Mouse (Mus musculus) skeletal muscle tissue, adult 2 months (tissue): ENCODE data around the gene Gm4450.
"Not testable (repeated sequence)": the region's sequence is repeated elsewhere in the genome, so short reads cannot be mapped to it uniquely, and the experiment has no call there.

Source experiments
- DNase-seq: peaks from one replicate; pipeline ENCODE4 v3.0.0-alpha.2; 2012; ENCODE audit warnings: low read depth, low spot score

Gm4450 gene

GRCm38 (mm10) chr3:98457026-98457425, at the start of gene Gm4450:
Gm4450 (minus strand) TSS chr3:98457126.
- DNase-seq = not testable (repeated sequence)

- DNase-seq = not testable (repeated sequence)
Measured at GRCm38 (mm10) chr3:98497401-98497800, 40.5 kb upstream of the Gm4450 start.

GRCm38 (mm10) chr3:98496762-98497161, 39.8 kb upstream of the Gm4450 start:
- DNase-seq = not testable (repeated sequence)

- DNase-seq = not testable (repeated sequence)
Measured at GRCm38 (mm10) chr3:98495055-98495454, 38.1 kb upstream of the Gm4450 start.

GRCm38 (mm10) chr3:98494184-98494583, 37.3 kb upstream of the Gm4450 start:
- not testable (repeated sequence) for DNase-seq

- DNase-seq = not testable (repeated sequence)
Measured at GRCm38 (mm10) chr3:98471499-98471898, 14.6 kb upstream of the Gm4450 start.

- DNase-seq = not testable (repeated sequence)
Measured at GRCm38 (mm10) chr3:98471057-98471456, 14.1 kb upstream of the Gm4450 start.

GRCm38 (mm10) chr3:98469323-98469722, 12.4 kb upstream of the Gm4450 start:
- DNase-seq = not testable (repeated sequence)

GRCm38 (mm10) chr3:98453786-98454185, 3.1 kb downstream of the Gm4450 start:
- DNase-seq = not testable (repeated sequence)

- DNase-seq = not testable (repeated sequence)
Measured at GRCm38 (mm10) chr3:98443924-98444323, 13.0 kb downstream of the Gm4450 start.

- DNase-seq = not testable (repeated sequence)
Measured at GRCm38 (mm10) chr3:98443149-98443779, 13.7 kb downstream of the Gm4450 start.

GRCm38 (mm10) chr3:98442245-98442644, 14.7 kb downstream of the Gm4450 start:
- DNase-seq = not testable (repeated sequence)

- no peak for DNase-seq
Measured at GRCm38 (mm10) chr3:98435030-98435429, 21.9 kb downstream of the Gm4450 start.

GRCm38 (mm10) chr3:98434088-98434816, 22.7 kb downstream of the Gm4450 start:
- no peak for DNase-seq

GRCm38 (mm10) chr3:98428928-98429525, 27.9 kb downstream of the Gm4450 start:
- DNase-seq = no peak

- no peak for DNase-seq
Measured at GRCm38 (mm10) chr3:98428449-98428775, 28.5 kb downstream of the Gm4450 start.

GRCm38 (mm10) chr3:98427600-98428448, 29.1 kb downstream of the Gm4450 start:
- DNase-seq = peak; percentile 47

- no peak for DNase-seq
Measured at GRCm38 (mm10) chr3:98427260-98427599, 29.7 kb downstream of the Gm4450 start.

- no peak for DNase-seq
Measured at GRCm38 (mm10) chr3:98426749-98427148, 30.2 kb downstream of the Gm4450 start.

- DNase-seq = no peak
Measured at GRCm38 (mm10) chr3:98422926-98423325, 34.0 kb downstream of the Gm4450 start.

- no peak for DNase-seq
Measured at GRCm38 (mm10) chr3:98419786-98420070, 37.2 kb downstream of the Gm4450 start.
